Mouse (Mus musculus) kidney, postnatal 4 days (tissue): ENCODE measurements around the gene A630095N17Rik.
A peak's percentile ranks its signal among the peaks of the same experiment; 100 is the strongest.

Experiments
- DNase-seq, 2 experiments: peaks; one replicate each; pipeline ENCODE4 v3.0.0; 2021; ENCODE audit warnings: mixed read lengths in 2 of 2

The A630095N17Rik gene

GRCm38 (mm10) chr1:75213096-75213495 lies 18.8 kb downstream of the A630095N17Rik start:
- DNase-seq: no peak

GRCm38 (mm10) chr1:75212542-75212941 lies 19.4 kb downstream of the A630095N17Rik start:
- no peak for DNase-seq

GRCm38 (mm10) chr1:75211141-75211708 lies 20.7 kb downstream of the A630095N17Rik start:
- no peak for DNase-seq

GRCm38 (mm10) chr1:75210136-75211087 lies 21.5 kb downstream of the A630095N17Rik start, which contains the start of the genes Glb1l and Stk16:
Gene Glb1l (minus strand): TSS chr1:75210813.
Gene Stk16 (plus strand): TSS chr1:75210838.
- peak; percentile 98 for DNase-seq

GRCm38 (mm10) chr1:75208967-75209678 lies 22.8 kb downstream of the A630095N17Rik start:
- DNase-seq: peak; percentile 73 to 84

GRCm38 (mm10) chr1:75201236-75201635 lies 30.7 kb downstream of the A630095N17Rik start:
- DNase-seq: no peak

- peak; percentile 58 to 70 for DNase-seq
These were observed 39.5 kb downstream of the A630095N17Rik start for GRCm38 (mm10) chr1:75192452-75192851.

GRCm38 (mm10) chr1:75191622-75192402 lies 40.1 kb downstream of the A630095N17Rik start, which contains the start of the genes Ankzf1 and Atg9a:
Gene Ankzf1 (plus strand): TSS chr1:75192151.
Gene Atg9a (minus strand): TSS chr1:75192196.
- DNase-seq: peak; percentile 91 to 96

- DNase-seq: no peak
These were observed 40.7 kb downstream of the A630095N17Rik start for GRCm38 (mm10) chr1:75191258-75191621.

- DNase-seq: no peak
These were observed 41.3 kb downstream of the A630095N17Rik start for GRCm38 (mm10) chr1:75190577-75190976.

- DNase-seq: no peak
These were observed 43.9 kb downstream of the A630095N17Rik start for GRCm38 (mm10) chr1:75187914-75188483.

- no peak for DNase-seq
These were observed 44.8 kb downstream of the A630095N17Rik start for GRCm38 (mm10) chr1:75187126-75187525.

- DNase-seq: no peak
These were observed 46.4 kb downstream of the A630095N17Rik start for GRCm38 (mm10) chr1:75185495-75185894.

GRCm38 (mm10) chr1:75182160-75182559 lies 49.7 kb downstream of the A630095N17Rik start:
- no peak for DNase-seq

GRCm38 (mm10) chr1:75181377-75181870 lies 50.5 kb downstream of the A630095N17Rik start:
- no peak for DNase-seq

GRCm38 (mm10) chr1:75180741-75181140 lies 51.2 kb downstream of the A630095N17Rik start:
- DNase-seq: no peak

- peak; percentile 93 to 96 for DNase-seq
These were observed 51.8 kb downstream of the A630095N17Rik start, which contains the start of gene Abcb6 for GRCm38 (mm10) chr1:75180105-75180590. Gene Abcb6 (minus strand): TSS chr1:75180392.

GRCm38 (mm10) chr1:75179334-75180104 lies 52.4 kb downstream of the A630095N17Rik start:
- DNase-seq: no peak
